Mouse (Mus musculus): ENCODE results near the gene E130116L18Rik. TPM values are rescaled to one million over a fixed set of nuclear protein-coding genes. Genes with fewer than 3 reads are reported as not detected.
"Not testable (repeated sequence)": the region's sequence is repeated elsewhere in the genome, so short reads cannot be mapped to it uniquely, and the experiment has no call there.

E130116L18Rik gene
- polyA plus RNA-seq, 1 experiment from 2014 or later, result not detected

- no peaks in the 10 kb centered on the region for H3K9me3 ChIP-seq
- no peak overlapping the region for H3K4me2 ChIP-seq
- no peaks in the 10 kb centered on the region for H3K4me1 ChIP-seq
- H3K4me3 ChIP-seq, result no peak overlapping the region
- no peak for ATAC-seq (ENCODE audit: insufficient number of reproducible peaks, low FRiP score, low TSS enrichment, low read depth)
- H3K27me3 ChIP-seq, result no peaks in the 10 kb centered on the region
- no peak overlapping the region for H3K27ac ChIP-seq
- H3K36me3 ChIP-seq, result 0 out of 2 replicates have a peak, but pooled peaks cover 6% of the 10 kb centered on the region
- WGBS, result 86% methylated on average over 6 of the region's 6 CpGs
- H3K9ac ChIP-seq, result no peak overlapping the region
Measured at GRCm38 (mm10) chr5:25243101-25243500, 20.1 kb upstream of the E130116L18Rik start.

GRCm38 (mm10) chr5:25224377-25224776, 1.4 kb upstream of the E130116L18Rik start:
- H3K4me2 ChIP-seq; ATAC-seq (ENCODE audit: insufficient number of reproducible peaks, low FRiP score, low TSS enrichment, low read depth): not testable (repeated sequence)
- WGBS, result 89% methylated on average over 1 of the region's 1 CpGs

GRCm38 (mm10) chr5:25221604-25222003, 1.3 kb downstream of the E130116L18Rik start, which contains the start of gene Galnt11:
Galnt11 (plus strand) TSS chr5:25221904.
- ATAC-seq (ENCODE audit: insufficient number of reproducible peaks, low FRiP score, low TSS enrichment, low read depth), result no peak
- Histone ChIP-seq H3K4me1 (peaks cover 4% of the 10 kb centered on the region; the same call in 1 of the 2 replicates), H3K4me2 (peak within 1 kb of the TSS; percentile 57), H3K9ac (peak within 1 kb of the TSS; percentile 77), H3K27me3 (no peaks in the 10 kb centered on the region), H3K27ac (peak within 1 kb of the TSS; percentile 90), H3K36me3 (no peaks in the 10 kb centered on the region), H3K9me3 (no peaks in the 10 kb centered on the region), H3K4me3 (peak within 1 kb of the TSS; percentile 83)
- 78% methylated on average over 3 of the region's 3 CpGs for WGBS

More at GRCm38 (mm10) chr5:25224377-25224776, 1.4 kb upstream of the E130116L18Rik start:
- not testable (repeated sequence) for H3K27ac ChIP-seq, H3K4me1 ChIP-seq, H3K27me3 ChIP-seq, H3K9ac ChIP-seq, H3K9me3 ChIP-seq, H3K4me3 ChIP-seq
- H3K36me3 ChIP-seq, result 0 out of 2 replicates have a peak, but pooled peaks cover 15% of the 10 kb centered on the region

GRCm38 (mm10) chr5:25215006-25215405, 7.9 kb downstream of the E130116L18Rik start:
- Histone ChIP-seq H3K4me3 (no peak overlapping the region), H3K4me1 (no peaks in the 10 kb centered on the region), H3K36me3 (no peaks in the 10 kb centered on the region), H3K27me3 (no peaks in the 10 kb centered on the region), H3K4me2 (no peak overlapping the region), H3K27ac (no peak overlapping the region), H3K9ac (no peak overlapping the region), H3K9me3 (no peaks in the 10 kb centered on the region)
- 56% methylated on average over 6 of the region's 6 CpGs for WGBS
- ATAC-seq (ENCODE audit: insufficient number of reproducible peaks, low FRiP score, low TSS enrichment, low read depth), result no peak

GRCm38 (mm10) chr5:25213216-25213615, 9.7 kb downstream of the E130116L18Rik start:
- not testable (repeated sequence) for H3K9me3 ChIP-seq, H3K36me3 ChIP-seq

GRCm38 (mm10) chr5:25211872-25212271, 11.1 kb downstream of the E130116L18Rik start:
- ATAC-seq (ENCODE audit: insufficient number of reproducible peaks, low FRiP score, low TSS enrichment, low read depth), result no peak
- H3K36me3 ChIP-seq, result no peaks in the 10 kb centered on the region
- no peak overlapping the region for H3K4me3 ChIP-seq
- H3K9me3 ChIP-seq, result no peaks in the 10 kb centered on the region
- H3K4me1 ChIP-seq, result no peaks in the 10 kb centered on the region
- WGBS, result 58% methylated on average over 1 of the region's 1 CpGs
- no peak overlapping the region for H3K9ac ChIP-seq
- no peak overlapping the region for H3K27ac ChIP-seq
- no peaks in the 10 kb centered on the region for H3K27me3 ChIP-seq
- no peak overlapping the region for H3K4me2 ChIP-seq

More at GRCm38 (mm10) chr5:25213216-25213615, 9.7 kb downstream of the E130116L18Rik start:
- not testable (repeated sequence) for H3K9ac ChIP-seq; ATAC-seq (ENCODE audit: insufficient number of reproducible peaks, low FRiP score, low TSS enrichment, low read depth); H3K4me1 ChIP-seq; H3K4me3 ChIP-seq; H3K4me2 ChIP-seq; H3K27ac ChIP-seq; H3K27me3 ChIP-seq

- Histone ChIP-seq H3K4me2 (no peak overlapping the region), H3K27ac (no peak overlapping the region), H3K4me3 (no peak overlapping the region), H3K27me3 (no peaks in the 10 kb centered on the region), H3K9me3 (no peaks in the 10 kb centered on the region), H3K9ac (no peak overlapping the region), H3K36me3 (no peaks in the 10 kb centered on the region), H3K4me1 (no peaks in the 10 kb centered on the region)
- 76% methylated on average over 2 of the region's 2 CpGs for WGBS
- ATAC-seq (ENCODE audit: insufficient number of reproducible peaks, low FRiP score, low TSS enrichment, low read depth), result no peak
Measured at GRCm38 (mm10) chr5:25190521-25190920, 32.4 kb downstream of the E130116L18Rik start.

GRCm38 (mm10) chr5:25188802-25189201, 34.2 kb downstream of the E130116L18Rik start:
- WGBS, result 46% methylated on average over 1 of the region's 1 CpGs
- Histone ChIP-seq H3K4me1 (no peaks in the 10 kb centered on the region), H3K9me3 (no peaks in the 10 kb centered on the region), H3K4me3 (no peak overlapping the region), H3K9ac (no peak overlapping the region), H3K36me3 (no peaks in the 10 kb centered on the region), H3K27ac (no peak overlapping the region), H3K4me2 (no peak overlapping the region), H3K27me3 (no peaks in the 10 kb centered on the region)
- ATAC-seq (ENCODE audit: insufficient number of reproducible peaks, low FRiP score, low TSS enrichment, low read depth), result no peak

GRCm38 (mm10) chr5:25187727-25188126, 35.2 kb downstream of the E130116L18Rik start:
- ATAC-seq (ENCODE audit: insufficient number of reproducible peaks, low FRiP score, low TSS enrichment, low read depth), result no peak

GRCm38 (mm10) chr5:25184594-25184993, 38.4 kb downstream of the E130116L18Rik start:
- 64% methylated on average over 2 of the region's 2 CpGs for WGBS
- H3K27me3 ChIP-seq, result no peaks in the 10 kb centered on the region
- H3K9me3 ChIP-seq, result no peaks in the 10 kb centered on the region
- H3K4me1 ChIP-seq, result no peaks in the 10 kb centered on the region
- no peak for ATAC-seq (ENCODE audit: insufficient number of reproducible peaks, low FRiP score, low TSS enrichment, low read depth)
- H3K27ac ChIP-seq, result no peak overlapping the region
- H3K4me2 ChIP-seq, result no peak overlapping the region
- no peak overlapping the region for H3K4me3 ChIP-seq
- no peak overlapping the region for H3K9ac ChIP-seq
- no peaks in the 10 kb centered on the region for H3K36me3 ChIP-seq

More at GRCm38 (mm10) chr5:25187727-25188126, 35.2 kb downstream of the E130116L18Rik start:
- Histone ChIP-seq H3K4me3 (no peak overlapping the region), H3K9me3 (no peaks in the 10 kb centered on the region), H3K27ac (no peak overlapping the region), H3K4me2 (no peak overlapping the region), H3K36me3 (no peaks in the 10 kb centered on the region), H3K27me3 (no peaks in the 10 kb centered on the region), H3K9ac (no peak overlapping the region), H3K4me1 (no peaks in the 10 kb centered on the region)

- no peaks in the 10 kb centered on the region for H3K27me3 ChIP-seq
- H3K9me3 ChIP-seq, result no peaks in the 10 kb centered on the region
- no peaks in the 10 kb centered on the region for H3K36me3 ChIP-seq
- no peak overlapping the region for H3K4me2 ChIP-seq
- no peak for ATAC-seq (ENCODE audit: insufficient number of reproducible peaks, low FRiP score, low TSS enrichment, low read depth)
- WGBS, result 82% methylated on average over 4 of the region's 4 CpGs
- H3K27ac ChIP-seq, result no peak overlapping the region
- no peak overlapping the region for H3K9ac ChIP-seq
- no peak overlapping the region for H3K4me3 ChIP-seq
- H3K4me1 ChIP-seq, result no peaks in the 10 kb centered on the region
Measured at GRCm38 (mm10) chr5:25183595-25183994, 39.4 kb downstream of the E130116L18Rik start.

- no peak; the same call in 1 of the 2 replicates for ATAC-seq (ENCODE audit: insufficient number of reproducible peaks, low FRiP score, low TSS enrichment, low read depth)
- no peak within 1 kb of the TSS for H3K9ac ChIP-seq
Measured at GRCm38 (mm10) chr5:25181004-25181531, 41.9 kb downstream of the E130116L18Rik start, which contains the start of gene Galntl5. Galntl5 (plus strand) TSS chr5:25181460.

More at GRCm38 (mm10) chr5:25181004-25181531, 41.9 kb downstream of the E130116L18Rik start, which contains the start of gene Galntl5:
- Histone ChIP-seq H3K4me3 (no peak within 1 kb of the TSS), H3K4me1 (no peaks in the 10 kb centered on the region), H3K27me3 (no peaks in the 10 kb centered on the region), H3K27ac (no peak within 1 kb of the TSS), H3K9me3 (no peaks in the 10 kb centered on the region), H3K4me2 (no peak within 1 kb of the TSS), H3K36me3 (no peaks in the 10 kb centered on the region)
- WGBS, result 83% methylated on average over 1 of the region's 1 CpGs
